Mouse (Mus musculus) forebrain, postnatal 0 days (tissue): Measurements from ENCODE around the gene Pet100. TPM values are rescaled to one million over a fixed set of nuclear protein-coding genes. Genes with fewer than 3 reads are reported as not detected.

Experiments used
- ATAC-seq: fragments of 200-750 bp; cut with Nextera tagmentation; 2 replicates; pipeline ENCODE4 v1.8.0; 2017; ENCODE audit warnings: mild to moderate bottlenecking, moderate library complexity
- DNase-seq: peaks from one replicate; pipeline ENCODE4 v3.0.0-alpha.2; 2015
- H3K27ac ChIP-seq: fragments of 300-500 bp; sonication (generic); 2 replicates; pipeline ENCODE4 v1.5.1; 2014; ENCODE audit warnings: low read depth, mild to moderate bottlenecking, antibody characterized with exemption, low read length, moderate library complexity, mixed read lengths
- H3K27me3 ChIP-seq: fragments of 300-500 bp; sonication (generic); 2 replicates; pipeline ENCODE4 v1.6.1; 2014; ENCODE audit warnings: mild to moderate bottlenecking, low read length, mixed read lengths; ENCODE audit not compliant: insufficient read depth
- H3K36me3 ChIP-seq: fragments of 300-500 bp; sonication (generic); 2 replicates; pipeline ENCODE4 v1.6.1; 2014; ENCODE audit warnings: mild to moderate bottlenecking, moderate library complexity; ENCODE audit not compliant: insufficient read depth
- H3K4me1 ChIP-seq: fragments of 300-500 bp; sonication (generic); 2 replicates; pipeline ENCODE4 v1.6.1; 2014; ENCODE audit warnings: antibody characterized with exemption; ENCODE audit not compliant: insufficient read depth
- H3K4me2 ChIP-seq: fragments of 300-500 bp; sonication (generic); 2 replicates; pipeline ENCODE4 v1.6.1; 2014; ENCODE audit warnings: low read depth, mild to moderate bottlenecking, moderate library complexity
- H3K4me3 ChIP-seq: fragments of 300-500 bp; sonication (generic); 2 replicates; pipeline ENCODE4 v1.5.1; 2014; ENCODE audit warnings: low read depth, low read length, mixed read lengths
- H3K9ac ChIP-seq: fragments of 300-500 bp; sonication (generic); 2 replicates; pipeline ENCODE4 v1.6.1; 2014; ENCODE audit warnings: mild to moderate bottlenecking
- H3K9me3 ChIP-seq: fragments of 300-500 bp; sonication (generic); 2 replicates; pipeline ENCODE4 v1.6.1; 2016; ENCODE audit warnings: low read length
- CTCF ChIP-seq: sonication (generic); IDR thresholded peaks from 2 replicates; pipeline ENCODE4 v1.5.1; 2016; ENCODE audit warnings: antibody characterized with exemption, control low read depth, low read depth
- WGBS: fragments of 180-500 bp; shearing (Covaris S2); extraction: QIAGEN DNeasy Blood & Tissue Kit; methylation state at CpG from one replicate; pipeline ENCODE4 v1.1.7; 2014; 5-methylcytosine and 5-hydroxymethylcytosine counted together
- polyA plus RNA-seq: library from polyadenylated mRNA; unstranded; fragments of >200 nt; fragmentation: Nextera tagmentation; extraction: Ambion mirVana; gene quantifications from 2 replicates; pipeline ENCODE4 v1.2.1, GENCODE M21; 2015
- total RNA-seq: library from RNA; depleted of rRNA; stranded (reverse); fragments of >200 nt; gene quantifications from 2 replicates; pipeline ENCODE4 v1.2.3, GENCODE M21; 2014; rRNA removed

The Pet100 gene
- total and polyA plus RNA-seq, 2 experiments from 2014 or later = 17.7 to 82.4 TPM

DNA sequence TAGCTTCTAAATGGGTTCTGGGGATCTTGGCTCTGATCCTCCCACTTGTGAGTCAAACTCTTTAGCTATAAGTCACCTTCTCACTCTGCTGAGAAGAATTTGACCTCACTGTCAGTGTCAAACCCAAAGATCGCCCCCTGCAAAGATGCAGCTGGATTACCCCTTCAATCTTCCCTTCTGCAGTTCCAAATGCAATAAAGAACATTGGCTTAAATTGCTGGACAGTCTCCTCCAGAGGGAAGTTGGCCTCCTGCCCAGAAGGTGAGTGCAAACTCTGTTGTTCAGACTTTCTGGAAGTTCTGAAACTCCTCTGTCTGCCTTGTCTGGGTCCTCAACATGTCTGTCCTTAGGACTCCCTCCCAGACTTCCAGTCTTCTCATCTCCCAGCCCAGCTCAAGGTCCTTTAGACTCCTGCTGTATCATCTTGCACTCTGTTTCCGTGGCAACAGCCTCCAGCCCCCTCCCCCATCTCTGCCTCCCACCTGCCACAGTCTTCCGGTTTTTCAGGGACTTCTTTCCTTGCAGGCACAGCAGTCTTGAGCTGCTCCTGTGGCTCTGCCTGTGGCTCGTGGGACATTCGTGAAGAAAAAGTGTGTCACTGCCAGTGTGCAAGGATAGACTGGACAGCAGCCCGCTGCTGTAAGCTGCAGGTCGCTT, 35.5 kb downstream of the Pet100 start:
- H3K4me3 ChIP-seq = no peak overlapping the region
- no peak for TF ChIP-seq CTCF

DNA sequence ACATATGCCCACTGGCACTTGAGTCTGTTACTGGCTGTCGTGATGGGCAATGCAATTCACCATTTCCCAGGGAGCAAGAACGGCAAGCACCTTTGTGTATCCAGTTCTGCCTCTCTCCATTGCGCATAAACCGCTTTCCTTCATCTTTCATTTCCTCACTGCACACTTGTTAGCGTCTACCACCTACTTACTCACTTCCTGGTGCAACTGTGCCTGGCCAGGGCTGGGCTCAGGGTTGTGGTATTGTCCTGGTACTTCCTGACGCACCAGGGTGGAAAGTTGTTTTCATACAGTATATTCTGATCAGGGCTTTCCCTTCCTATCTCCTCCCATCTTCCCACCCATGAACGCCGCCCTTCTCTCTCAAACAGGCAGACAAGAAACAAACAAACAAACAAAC, 39.5 kb downstream of the Pet100 start:
- 86% methylated on average over 8 of the region's 8 CpGs for WGBS
- Histone ChIP-seq H3K4me3 (no peak overlapping the region), H3K4me1 (no peaks in the 10 kb centered on the region), H3K36me3 (no peaks in the 10 kb centered on the region), H3K27me3 (no peaks in the 10 kb centered on the region), H3K27ac (no peak overlapping the region), H3K4me2 (no peak overlapping the region), H3K9me3 (no peaks in the 10 kb centered on the region), H3K9ac (no peak overlapping the region)
- TF ChIP-seq CTCF = no peak
- DNase-seq = no peak
- ATAC-seq = no peak

More for the DNA sequence above, 35.5 kb downstream of the Pet100 start:
- no peaks in the 10 kb centered on the region for H3K4me1 ChIP-seq
- H3K36me3 ChIP-seq = no peaks in the 10 kb centered on the region
- no peaks in the 10 kb centered on the region for H3K27me3 ChIP-seq
- peak; percentile 37 for DNase-seq
- H3K9me3 ChIP-seq = no peaks in the 10 kb centered on the region
- no peak overlapping the region for H3K9ac ChIP-seq
- 18% methylated on average over 7 of the region's 7 CpGs for WGBS
- H3K27ac ChIP-seq = no peak overlapping the region
- peak overlapping the region; percentile 5; the same call in 1 of the 2 replicates for H3K4me2 ChIP-seq
- ATAC-seq = peak; percentile 61

DNA sequence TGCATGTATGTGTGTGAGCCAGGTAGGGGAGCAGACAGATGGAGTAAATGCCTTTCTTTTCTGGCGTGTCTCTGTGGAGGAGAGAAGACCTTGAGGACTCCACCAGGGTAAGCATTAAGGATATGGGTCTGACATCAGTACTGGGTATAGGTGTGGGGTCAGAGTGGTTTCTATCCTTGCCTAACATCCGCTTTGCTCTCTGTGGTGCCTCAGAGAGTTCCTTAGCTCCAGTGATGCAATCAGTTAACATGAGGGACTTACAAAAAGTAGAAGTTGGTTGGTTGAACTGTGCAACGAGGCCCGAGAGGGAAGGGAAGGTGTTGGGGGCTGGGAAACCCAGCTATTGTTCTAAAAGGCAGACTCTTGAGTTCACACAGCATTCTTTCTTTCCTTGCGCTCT, 43.1 kb downstream of the Pet100 start:
- H3K4me3 ChIP-seq = no peak overlapping the region
- DNase-seq (no peak), ATAC-seq (no peak)
- H3K36me3 ChIP-seq = no peaks in the 10 kb centered on the region
- no peak for TF ChIP-seq CTCF
- H3K9me3 ChIP-seq = no peaks in the 10 kb centered on the region
- H3K27me3 ChIP-seq = no peaks in the 10 kb centered on the region
- H3K9ac ChIP-seq = no peak overlapping the region
- no peak overlapping the region for H3K4me2 ChIP-seq
- WGBS = 53% methylated on average over 5 of the region's 5 CpGs
- H3K27ac ChIP-seq = no peak overlapping the region
- H3K4me1 ChIP-seq = no peaks in the 10 kb centered on the region

DNA sequence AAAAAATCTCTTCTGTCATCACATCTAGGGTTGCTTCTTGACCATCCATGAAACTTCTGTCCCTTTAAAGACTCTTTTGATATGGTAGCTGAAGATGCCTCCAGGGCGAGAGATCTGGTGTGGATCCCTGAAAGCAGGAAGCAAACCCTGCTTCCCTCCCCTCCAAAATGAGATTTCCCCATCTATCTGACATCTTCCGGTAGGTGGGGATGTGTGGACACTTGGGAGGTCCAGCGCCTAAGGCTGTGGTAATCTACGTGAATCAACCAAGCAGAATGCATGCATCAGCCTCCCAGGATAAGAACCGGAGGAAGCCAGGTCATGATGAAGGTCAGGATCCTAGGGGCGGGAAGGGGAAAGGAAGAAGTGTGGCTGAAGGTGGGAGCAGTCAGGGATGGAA, 44.2 kb downstream of the Pet100 start, which contains the start of gene Mcemp1:
Gene Mcemp1, plus strand, starts transcription at position 248 of the 400 bp plus-strand sequence.
- no peaks in the 10 kb centered on the region for H3K27me3 ChIP-seq
- H3K4me2 ChIP-seq = no peak within 1 kb of the TSS
- no peaks in the 10 kb centered on the region for H3K9me3 ChIP-seq
- H3K9ac ChIP-seq = no peak within 1 kb of the TSS
- H3K27ac ChIP-seq = no peak within 1 kb of the TSS
- H3K4me1 ChIP-seq = no peaks in the 10 kb centered on the region
- H3K4me3 ChIP-seq = no peak within 1 kb of the TSS
- H3K36me3 ChIP-seq = no peaks in the 10 kb centered on the region
- DNase-seq = no peak
- WGBS = 79% methylated on average over 6 of the region's 6 CpGs
- TF ChIP-seq CTCF = no peak
- ATAC-seq = no peak

DNA sequence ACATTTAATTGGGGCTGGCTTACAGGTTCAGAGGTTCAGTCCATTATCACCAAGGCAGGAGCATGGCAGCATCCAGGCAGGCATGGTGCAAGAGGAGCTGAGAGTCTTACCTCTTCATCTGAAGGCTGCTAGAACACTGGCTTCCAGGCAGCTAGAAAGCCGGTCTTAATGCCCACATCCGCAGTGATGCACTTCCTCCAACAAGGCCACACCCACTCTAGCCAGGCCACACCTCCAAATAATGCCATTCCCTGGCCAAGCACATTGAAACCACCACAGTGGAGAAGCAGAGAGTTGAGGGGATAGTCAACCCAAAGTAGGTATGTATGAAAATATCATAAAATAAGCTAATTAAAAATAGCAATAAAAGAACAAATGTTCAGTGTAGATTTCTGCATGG, 49.0 kb downstream of the Pet100 start:
- H3K36me3 ChIP-seq = no peaks in the 10 kb centered on the region
- no peak overlapping the region for H3K4me3 ChIP-seq
- no peaks in the 10 kb centered on the region for H3K27me3 ChIP-seq
- no peaks in the 10 kb centered on the region for H3K4me1 ChIP-seq
- WGBS = 82% methylated on average over 2 of the region's 2 CpGs
- H3K9me3 ChIP-seq = no peaks in the 10 kb centered on the region
- ATAC-seq = no peak
- DNase-seq = no peak
- no peak overlapping the region for H3K9ac ChIP-seq
- H3K4me2 ChIP-seq = no peak overlapping the region
- no peak overlapping the region for H3K27ac ChIP-seq
- no peak for TF ChIP-seq CTCF

DNA sequence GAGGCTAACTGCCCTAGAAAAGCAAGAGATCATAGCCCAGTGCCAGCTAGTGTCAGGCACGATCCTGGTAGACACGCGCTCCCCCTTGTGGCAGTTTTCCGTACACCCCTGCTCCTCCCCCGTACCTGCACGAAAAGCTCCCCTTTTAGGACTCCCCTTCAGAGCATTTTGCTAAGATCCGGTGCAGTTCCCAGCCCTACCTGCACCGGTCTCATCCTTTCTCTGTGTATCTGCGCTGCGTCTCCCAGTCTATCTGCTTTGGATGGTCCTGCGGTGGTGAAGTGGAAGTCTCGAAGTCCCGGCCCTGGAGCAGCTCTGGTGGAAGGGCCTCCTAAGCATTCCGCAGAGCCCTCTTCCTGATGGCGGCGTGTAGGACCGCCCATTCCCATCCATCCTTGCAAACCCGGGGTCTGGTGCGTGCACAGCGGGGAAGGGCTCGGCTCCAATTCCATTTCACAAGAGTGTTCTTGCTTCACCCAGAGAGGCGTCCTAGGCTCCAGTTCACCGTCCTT, 50.7 kb downstream of the Pet100 start, which contains the start of gene Fcor:
Gene Fcor, minus strand, starts transcription at position 383 of the 512 bp plus-strand sequence.
- peak; percentile 92 for DNase-seq
- H3K9me3 ChIP-seq = no peaks in the 10 kb centered on the region
- H3K9ac ChIP-seq = peak within 1 kb of the TSS; percentile 65
- ATAC-seq = peak; percentile 87
- H3K4me2 ChIP-seq = peak within 1 kb of the TSS; percentile 63
- H3K27ac ChIP-seq = peak within 1 kb of the TSS; percentile 74
- no peaks in the 10 kb centered on the region for H3K27me3 ChIP-seq
- H3K4me1 ChIP-seq = no peaks in the 10 kb centered on the region
- H3K36me3 ChIP-seq = no peaks in the 10 kb centered on the region
- under 1% methylated on average over 23 of the region's 23 CpGs for WGBS
- peak; percentile 89 for TF ChIP-seq CTCF
- peak within 1 kb of the TSS; percentile 58 for H3K4me3 ChIP-seq

DNA sequence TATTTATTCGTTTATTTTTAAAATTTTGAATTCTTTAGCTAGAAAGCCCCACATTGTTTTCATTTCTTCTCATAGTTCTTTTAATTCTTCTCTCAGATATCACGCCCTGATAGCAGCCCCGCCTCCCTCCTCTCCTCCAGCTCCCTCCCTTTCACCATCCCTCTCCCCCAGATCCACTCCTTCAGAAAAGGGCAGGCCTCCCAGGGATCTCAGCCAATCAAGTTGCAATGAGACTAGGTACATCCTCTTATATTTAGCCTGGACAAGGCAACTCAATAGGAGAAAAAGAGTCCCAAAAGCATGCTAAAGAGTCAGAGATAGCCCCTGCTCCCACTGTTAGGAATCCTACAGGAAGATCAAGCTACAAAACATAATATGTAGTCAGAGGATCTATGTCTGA, 53.3 kb downstream of the Pet100 start:
- Histone ChIP-seq H3K27ac (no peak overlapping the region), H3K9me3 (no peaks in the 10 kb centered on the region), H3K9ac (no peak overlapping the region), H3K27me3 (no peaks in the 10 kb centered on the region), H3K4me2 (no peak overlapping the region), H3K36me3 (peaks cover 8% of the 10 kb centered on the region; the same call in 1 of the 2 replicates), H3K4me3 (no peak overlapping the region), H3K4me1 (no peaks in the 10 kb centered on the region)
- 43% methylated on average over 3 of the region's 3 CpGs for WGBS
- DNase-seq (no peak), ATAC-seq (no peak)
- no peak for TF ChIP-seq CTCF

Other genes starting within 250 kb of the Pet100 start
- 39.4 and 41.6 TPM in 2 replicates for gene Arhgef18, start 228.5 kb upstream of the Pet100 start, total RNA-seq
- gene Arhgef18, start 228.5 kb upstream of the Pet100 start, polyA plus RNA-seq = 4.5 and 6.8 TPM in 2 replicates
- gene Pex11g, start 153.9 kb upstream of the Pet100 start, total RNA-seq = 1.1 and 1.3 TPM in 2 replicates
- 2.0 and 2.2 TPM in 2 replicates for gene Pex11g, start 153.9 kb upstream of the Pet100 start, polyA plus RNA-seq
- 0.15 TPM in 1 of 2 replicates, not detected in the other for gene Tex45, start 150.7 kb upstream of the Pet100 start, total RNA-seq
- 0.18 and 0.68 TPM in 2 replicates for gene Tex45, start 150.7 kb upstream of the Pet100 start, polyA plus RNA-seq
- 64.6 and 85.3 TPM in 2 replicates for gene Zfp358, start 128.4 kb upstream of the Pet100 start, total RNA-seq
- gene Zfp358, start 128.4 kb upstream of the Pet100 start, polyA plus RNA-seq = 64.7 and 67.9 TPM in 2 replicates
- 63.5 and 77.6 TPM in 2 replicates for gene Mcoln1, start 121.1 kb upstream of the Pet100 start, total RNA-seq
- 69.8 and 80.5 TPM in 2 replicates for gene Mcoln1, start 121.1 kb upstream of the Pet100 start, polyA plus RNA-seq
- gene Pnpla6, start 106.2 kb upstream of the Pet100 start, total RNA-seq = 42.6 and 56.4 TPM in 2 replicates
- gene Pnpla6, start 106.2 kb upstream of the Pet100 start, polyA plus RNA-seq = 22.2 and 26.3 TPM in 2 replicates
- gene C330021F23Rik, start 53.6 kb upstream of the Pet100 start, total RNA-seq = not detected in 2 replicates
- 0.22 and 0.29 TPM in 2 replicates for gene C330021F23Rik, start 53.6 kb upstream of the Pet100 start, polyA plus RNA-seq
- gene Camsap3, start 34.3 kb upstream of the Pet100 start, total RNA-seq = 97.8 and 103 TPM in 2 replicates
- 36.6 and 42.4 TPM in 2 replicates for gene Camsap3, start 34.3 kb upstream of the Pet100 start, polyA plus RNA-seq
- gene Xab2, start 232 bp upstream of the Pet100 start, total RNA-seq = 38.7 and 48.4 TPM in 2 replicates
- gene Xab2, start 232 bp upstream of the Pet100 start, polyA plus RNA-seq = 34.6 and 37.3 TPM in 2 replicates
- not detected in 2 replicates for gene Pcp2, start 4.0 kb downstream of the Pet100 start, total RNA-seq
- not detected in 2 replicates for gene Pcp2, start 4.0 kb downstream of the Pet100 start, polyA plus RNA-seq
- gene Stxbp2, start 9.4 kb downstream of the Pet100 start, total RNA-seq = 33.9 and 43.8 TPM in 2 replicates
- gene Stxbp2, start 9.4 kb downstream of the Pet100 start, polyA plus RNA-seq = 35.5 and 44.7 TPM in 2 replicates
- gene Retn, start 34.2 kb downstream of the Pet100 start, total RNA-seq = 0.38 and 1.7 TPM in 2 replicates
- 0.42 and 0.44 TPM in 2 replicates for gene Retn, start 34.2 kb downstream of the Pet100 start, polyA plus RNA-seq
- gene Mcemp1, start 44.2 kb downstream of the Pet100 start, total RNA-seq = 0.19 TPM in 1 of 2 replicates, not detected in the other
- 0.30 and 0.40 TPM in 2 replicates for gene Mcemp1, start 44.2 kb downstream of the Pet100 start, polyA plus RNA-seq
- gene Fcor, start 50.8 kb downstream of the Pet100 start, total RNA-seq = 9.8 and 13.7 TPM in 2 replicates
- 21.0 and 22.2 TPM in 2 replicates for gene Fcor, start 50.8 kb downstream of the Pet100 start, polyA plus RNA-seq
- 70.5 and 72.7 TPM in 2 replicates for gene Trappc5, start 54.8 kb downstream of the Pet100 start, total RNA-seq
- gene Trappc5, start 54.8 kb downstream of the Pet100 start, polyA plus RNA-seq = 61.2 and 68.5 TPM in 2 replicates
- gene Fcer2a, start 72.6 kb downstream of the Pet100 start, total RNA-seq = not detected in 2 replicates
- gene Fcer2a, start 72.6 kb downstream of the Pet100 start, polyA plus RNA-seq = 0.20 and 0.24 TPM in 2 replicates
- not detected in 2 replicates for gene Clec4g, start 99.1 kb downstream of the Pet100 start, total RNA-seq
- 0.21 TPM in 1 of 2 replicates, not detected in the other for gene Clec4g, start 99.1 kb downstream of the Pet100 start, polyA plus RNA-seq
- not detected in 2 replicates for gene Cd209a, start 127.4 kb downstream of the Pet100 start, total RNA-seq
- gene Cd209a, start 127.4 kb downstream of the Pet100 start, polyA plus RNA-seq = 0.13 TPM in 1 of 2 replicates, not detected in the other
- not detected in 2 replicates for gene Cd209e, start 232.8 kb downstream of the Pet100 start, total RNA-seq
- gene Cd209e, start 232.8 kb downstream of the Pet100 start, polyA plus RNA-seq = not detected in 2 replicates